Mouse (Mus musculus): ENCODE measurements around the gene Clybl. TPM values are rescaled to one million over a fixed set of nuclear protein-coding genes. Genes with fewer than 3 reads are reported as not detected.

The Clybl gene
- polyA plus RNA-seq, 1 experiment from 2014 or later = 13.5 TPM

- Histone ChIP-seq H3K27me3 (replicated peaks) (no peaks in the 10 kb centered on the region), H3K4me2 (no peak overlapping the region), H3K9ac (replicated peaks) (no peak overlapping the region), H3K9me3 (replicated peaks) (no peaks in the 10 kb centered on the region), H3K36me3 (no peaks in the 10 kb centered on the region), H3K4me1 (no peaks in the 10 kb centered on the region), H3K4me3 (replicated peaks) (no peak overlapping the region), H3K27ac (replicated peaks) (no peak overlapping the region)
- WGBS = 39% methylated on average over 5 of the region's 5 CpGs
- no peak for ATAC-seq (ENCODE audit: low FRiP score)
These were observed 140.6 kb downstream of the Clybl start for GRCm38 (mm10) chr14:122322136-122322535.

GRCm38 (mm10) chr14:122323838-122324458 is 142.4 kb downstream of the Clybl start:
- no peaks in the 10 kb centered on the region for H3K27me3 ChIP-seq (replicated peaks)
- H3K9ac ChIP-seq (replicated peaks) = no peak overlapping the region
- no peak overlapping the region for H3K27ac ChIP-seq (replicated peaks)
- no peaks in the 10 kb centered on the region for H3K36me3 ChIP-seq
- no peak for ATAC-seq (ENCODE audit: low FRiP score)
- no peaks in the 10 kb centered on the region for H3K4me1 ChIP-seq
- H3K4me3 ChIP-seq (replicated peaks) = no peak overlapping the region
- 55% methylated on average over 9 of the region's 9 CpGs for WGBS
- H3K9me3 ChIP-seq (replicated peaks) = no peaks in the 10 kb centered on the region
- no peak overlapping the region for H3K4me2 ChIP-seq

DNA sequence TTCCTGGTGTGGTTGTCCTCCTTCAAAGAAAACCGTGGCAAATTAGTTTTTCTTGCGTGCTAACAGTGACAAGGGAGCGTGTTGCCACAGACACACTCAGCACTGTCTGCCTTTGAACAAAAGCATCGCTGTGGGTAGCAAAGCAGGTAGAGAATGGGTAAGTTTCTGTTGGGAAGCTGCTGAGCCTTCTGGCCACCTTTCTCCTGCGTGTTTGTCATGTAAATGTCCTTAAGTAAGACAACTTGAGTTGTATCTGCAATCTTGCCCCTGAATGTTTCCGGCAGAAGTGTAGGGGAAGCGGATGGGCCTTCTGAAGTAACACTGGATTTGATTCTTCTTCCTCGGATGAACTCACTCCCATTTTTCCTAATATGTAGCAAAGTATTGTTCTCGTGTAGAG is 148.6 kb downstream of the Clybl start:
- Histone ChIP-seq H3K27me3 (replicated peaks) (no peaks in the 10 kb centered on the region), H3K4me2 (no peak overlapping the region), H3K4me1 (no peaks in the 10 kb centered on the region), H3K9me3 (replicated peaks) (no peaks in the 10 kb centered on the region), H3K36me3 (no peaks in the 10 kb centered on the region), H3K9ac (replicated peaks) (no peak overlapping the region), H3K4me3 (replicated peaks) (no peak overlapping the region), H3K27ac (replicated peaks) (no peak overlapping the region)
- ATAC-seq (ENCODE audit: low FRiP score) = no peak
- WGBS = 74% methylated on average over 9 of the region's 9 CpGs

- H3K4me1 ChIP-seq = no peaks in the 10 kb centered on the region
- no peak overlapping the region for H3K27ac ChIP-seq (replicated peaks)
- H3K9ac ChIP-seq (replicated peaks) = no peak overlapping the region
- H3K36me3 ChIP-seq = no peaks in the 10 kb centered on the region
- H3K4me3 ChIP-seq (replicated peaks) = no peak overlapping the region
- no peaks in the 10 kb centered on the region for H3K9me3 ChIP-seq (replicated peaks)
- no peaks in the 10 kb centered on the region for H3K27me3 ChIP-seq (replicated peaks)
- WGBS = 92% methylated on average over 2 of the region's 2 CpGs
- ATAC-seq (ENCODE audit: low FRiP score) = no peak
- no peak overlapping the region for H3K4me2 ChIP-seq
These were observed 149.2 kb downstream of the Clybl start for GRCm38 (mm10) chr14:122330716-122331115.

- H3K9me3 ChIP-seq (replicated peaks) = no peaks in the 10 kb centered on the region
- 71% methylated on average over 14 of the region's 14 CpGs for WGBS
- no peaks in the 10 kb centered on the region for H3K27me3 ChIP-seq (replicated peaks)
- no peak overlapping the region for H3K4me3 ChIP-seq (replicated peaks)
- no peak overlapping the region for H3K9ac ChIP-seq (replicated peaks)
- H3K36me3 ChIP-seq = no peaks in the 10 kb centered on the region
- ATAC-seq (ENCODE audit: low FRiP score) = no peak
- no peak overlapping the region for H3K4me2 ChIP-seq
- H3K4me1 ChIP-seq = no peaks in the 10 kb centered on the region
- no peak overlapping the region for H3K27ac ChIP-seq (replicated peaks)
These were observed 150.3 kb downstream of the Clybl start for GRCm38 (mm10) chr14:122331635-122332460.

DNA sequence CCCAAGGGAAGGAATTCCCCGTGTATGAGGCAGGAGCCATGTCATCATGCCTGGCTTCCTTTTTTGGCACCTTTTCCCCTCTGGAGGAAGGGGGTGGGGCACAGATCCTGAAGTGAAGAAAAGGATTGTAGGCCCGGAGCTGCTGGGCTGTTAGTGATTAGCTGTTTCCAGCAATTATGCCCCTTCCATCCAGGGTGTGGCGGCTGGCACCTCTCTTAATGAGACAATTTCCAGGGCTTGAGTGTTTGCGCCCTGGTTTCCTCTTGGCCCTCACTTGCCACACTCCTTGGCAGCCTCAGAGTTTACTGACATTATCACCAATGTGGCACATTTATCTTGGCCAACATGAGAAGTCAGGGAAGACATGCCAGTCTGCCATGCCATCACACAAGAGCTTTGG is 155.5 kb downstream of the Clybl start:
- WGBS = 64% methylated on average over 4 of the region's 4 CpGs
- H3K27ac ChIP-seq (replicated peaks) = no peak overlapping the region
- no peaks in the 10 kb centered on the region for H3K36me3 ChIP-seq
- H3K4me3 ChIP-seq (replicated peaks) = no peak overlapping the region
- H3K4me1 ChIP-seq = no peaks in the 10 kb centered on the region
- H3K9ac ChIP-seq (replicated peaks) = no peak overlapping the region
- no peaks in the 10 kb centered on the region for H3K9me3 ChIP-seq (replicated peaks)
- ATAC-seq (ENCODE audit: low FRiP score) = no peak
- no peak overlapping the region for H3K4me2 ChIP-seq
- H3K27me3 ChIP-seq (replicated peaks) = no peaks in the 10 kb centered on the region

GRCm38 (mm10) chr14:122338784-122339183 is 157.3 kb downstream of the Clybl start:
- Histone ChIP-seq H3K27ac (replicated peaks) (no peak overlapping the region), H3K27me3 (replicated peaks) (no peaks in the 10 kb centered on the region), H3K9ac (replicated peaks) (no peak overlapping the region), H3K36me3 (no peaks in the 10 kb centered on the region), H3K4me3 (replicated peaks) (no peak overlapping the region), H3K9me3 (replicated peaks) (no peaks in the 10 kb centered on the region), H3K4me2 (no peak overlapping the region), H3K4me1 (no peaks in the 10 kb centered on the region)
- no peak for ATAC-seq (ENCODE audit: low FRiP score)
- 71% methylated on average over 4 of the region's 4 CpGs for WGBS

- H3K4me3 ChIP-seq (replicated peaks) = no peak overlapping the region
- H3K36me3 ChIP-seq = no peaks in the 10 kb centered on the region
- H3K9ac ChIP-seq (replicated peaks) = no peak overlapping the region
- no peak overlapping the region for H3K4me2 ChIP-seq
- H3K4me1 ChIP-seq = peaks cover 7% of the 10 kb centered on the region; the same call in 1 of the 2 replicates
- WGBS = 94% methylated on average over 5 of the region's 5 CpGs
- no peak overlapping the region for H3K27ac ChIP-seq (replicated peaks)
- no peaks in the 10 kb centered on the region for H3K27me3 ChIP-seq (replicated peaks)
- ATAC-seq (ENCODE audit: low FRiP score) = no peak
- H3K9me3 ChIP-seq (replicated peaks) = no peaks in the 10 kb centered on the region
These were observed 158.6 kb downstream of the Clybl start for GRCm38 (mm10) chr14:122340141-122340540.

DNA sequence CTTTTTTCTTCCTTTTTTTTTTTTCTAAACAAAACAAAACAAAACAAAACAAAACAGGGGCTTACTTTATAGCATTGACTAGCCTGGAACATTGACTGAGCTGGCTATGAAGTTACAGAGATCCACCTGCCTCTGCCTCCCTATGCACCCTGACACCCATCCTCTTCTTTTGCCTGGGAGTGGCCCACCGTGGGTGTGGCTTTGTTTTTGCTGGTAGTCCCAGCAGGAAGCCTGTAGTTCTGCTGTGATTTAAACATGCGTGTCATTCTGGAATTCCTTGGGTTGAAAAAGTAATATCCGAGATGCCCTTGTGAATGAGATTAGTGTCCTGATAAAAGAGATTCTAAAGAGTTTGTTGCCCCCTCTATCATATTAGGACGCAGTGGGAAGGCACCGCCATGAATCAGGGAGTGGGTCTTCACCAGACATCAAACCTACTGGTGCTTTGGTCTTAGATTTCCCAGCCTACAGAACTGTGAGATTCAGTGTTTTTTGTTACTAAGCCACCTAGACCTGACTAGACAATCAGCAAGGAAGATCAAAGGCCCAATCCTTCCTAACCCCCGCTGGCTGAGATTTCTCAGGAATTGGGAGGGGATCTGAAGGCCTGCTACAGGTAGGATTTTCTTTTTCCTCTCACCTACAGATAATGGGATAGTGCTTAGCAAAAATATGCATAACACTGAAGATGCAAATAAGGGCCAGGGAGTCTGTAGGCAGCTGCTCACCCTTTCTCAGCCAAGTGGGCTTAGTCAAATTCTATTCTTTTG is 160.3 kb downstream of the Clybl start:
- no peak overlapping the region for H3K9ac ChIP-seq (replicated peaks)
- ATAC-seq (ENCODE audit: low FRiP score) = no peak
- WGBS = 52% methylated on average over 6 of the region's 6 CpGs

DNA sequence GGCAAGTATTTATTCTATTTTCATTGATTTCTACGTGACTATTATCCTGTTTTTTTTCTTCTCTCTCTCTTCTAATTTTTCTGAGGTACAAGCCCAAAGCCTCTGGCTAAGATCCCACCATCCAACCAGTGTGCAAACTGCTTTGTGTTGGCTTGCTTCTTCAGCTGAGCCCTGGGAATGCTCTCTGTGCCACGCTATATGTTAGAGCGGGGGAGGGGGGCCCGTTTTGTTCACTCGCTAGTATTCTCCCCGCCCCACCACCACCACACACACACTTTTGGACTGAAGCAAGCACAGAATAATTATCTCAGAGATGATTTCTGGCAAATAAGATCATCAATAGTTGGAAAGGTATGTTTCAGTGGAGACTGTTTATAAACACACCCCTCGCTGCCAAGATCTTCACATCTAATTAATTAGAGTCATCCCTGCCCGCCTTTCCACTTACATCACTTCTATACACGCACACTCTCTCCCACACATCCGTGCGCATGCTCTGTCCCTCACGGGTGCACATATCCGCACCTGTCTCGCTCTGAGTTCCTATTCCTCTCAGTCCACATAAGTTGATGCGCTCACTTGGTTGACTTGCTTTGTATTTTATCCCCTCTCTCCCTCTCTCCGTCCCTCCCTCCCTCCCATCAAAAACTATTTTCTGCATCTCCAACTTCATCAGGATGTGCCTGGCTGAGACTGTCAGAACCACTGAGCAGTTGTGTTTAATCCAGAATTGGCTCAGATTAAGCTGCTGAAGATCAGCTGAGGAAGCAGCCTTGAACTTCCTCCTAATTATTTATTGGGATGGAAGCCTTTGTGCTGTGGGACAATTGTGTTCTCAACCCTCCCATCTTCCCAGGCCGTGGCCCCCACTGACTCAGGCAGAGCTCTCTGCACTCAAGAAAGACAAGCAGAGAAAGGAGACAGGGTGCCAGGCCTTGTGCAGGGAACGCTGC is 163.0 kb downstream of the Clybl start:
- Histone ChIP-seq H3K27ac (replicated peaks) (no peak overlapping the region), H3K27me3 (replicated peaks) (no peaks in the 10 kb centered on the region), H3K4me2 (peak overlapping the region; percentile 13; the same call in 1 of the 2 replicates), H3K4me1 (peaks cover 10% of the 10 kb centered on the region; the same call in 1 of the 2 replicates), H3K36me3 (no peaks in the 10 kb centered on the region), H3K9ac (replicated peaks) (no peak overlapping the region), H3K9me3 (replicated peaks) (no peaks in the 10 kb centered on the region), H3K4me3 (replicated peaks) (no peak overlapping the region)
- peak; percentile 59; the same call in 1 of the 2 replicates for ATAC-seq (ENCODE audit: low FRiP score)
- WGBS = 59% methylated on average over 18 of the region's 18 CpGs

More for the DNA sequence above, 160.3 kb downstream of the Clybl start:
- Histone ChIP-seq H3K4me2 (no peak overlapping the region), H3K4me1 (peaks cover 7% of the 10 kb centered on the region; the same call in 1 of the 2 replicates), H3K36me3 (no peaks in the 10 kb centered on the region), H3K4me3 (replicated peaks) (no peak overlapping the region), H3K27me3 (replicated peaks) (no peaks in the 10 kb centered on the region), H3K27ac (replicated peaks) (no peak overlapping the region), H3K9me3 (replicated peaks) (no peaks in the 10 kb centered on the region)

DNA sequence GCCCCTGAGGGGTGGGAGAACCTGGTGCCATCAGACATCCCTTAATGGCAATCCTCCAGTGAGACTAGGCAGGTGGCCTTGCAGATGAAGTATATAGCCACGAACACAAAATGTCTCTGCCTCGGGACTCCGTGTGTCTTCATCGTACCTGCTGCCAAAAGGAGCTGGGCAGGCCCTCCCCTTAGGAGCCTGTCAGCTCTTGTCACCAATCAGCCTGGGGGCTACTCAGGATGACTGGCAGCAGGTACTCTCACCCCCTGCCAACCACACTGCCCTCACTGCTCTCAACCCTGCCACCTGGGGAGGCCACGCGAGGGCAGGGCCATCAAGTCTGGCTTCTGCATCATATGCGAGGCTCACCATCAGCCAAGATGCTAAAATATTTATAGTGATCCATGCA is 166.6 kb downstream of the Clybl start:
- no peaks in the 10 kb centered on the region for H3K9me3 ChIP-seq (replicated peaks)
- no peak overlapping the region for H3K4me3 ChIP-seq (replicated peaks)
- WGBS = 81% methylated on average over 7 of the region's 7 CpGs
- peaks cover 10% of the 10 kb centered on the region; the same call in 1 of the 2 replicates for H3K4me1 ChIP-seq
- no peak overlapping the region for H3K9ac ChIP-seq (replicated peaks)
- no peak overlapping the region for H3K4me2 ChIP-seq
- no peaks in the 10 kb centered on the region for H3K27me3 ChIP-seq (replicated peaks)
- no peak for ATAC-seq (ENCODE audit: low FRiP score)
- no peak overlapping the region for H3K27ac ChIP-seq (replicated peaks)
- H3K36me3 ChIP-seq = no peaks in the 10 kb centered on the region
